Mouse (Mus musculus) stomach, postnatal 0 days (tissue): Measurements from ENCODE around the gene Gna15. TPM values are rescaled to one million over a fixed set of nuclear protein-coding genes. Genes with fewer than 3 reads are reported as not detected.
A peak's percentile ranks its signal among the peaks of the same experiment; 100 is the strongest.

Experiments used
- ATAC-seq: fragments of 200-750 bp; cut with Nextera tagmentation; 2 replicates; pipeline ENCODE4 v1.8.0; 2017; ENCODE audit not compliant: low FRiP score, low TSS enrichment
- DNase-seq: peaks from one replicate; pipeline ENCODE4 v3.0.0-alpha.2; 2016; ENCODE audit warnings: low spot score
- H3K27ac ChIP-seq: fragments of 300-500 bp; sonication (generic); replicated peaks from 2 replicates; pipeline ENCODE4 v1.5.1; 2014; ENCODE audit warnings: mild to moderate bottlenecking, control low read depth
- H3K27me3 ChIP-seq: fragments of 300-500 bp; sonication (generic); 2 replicates; pipeline ENCODE4 v1.6.1; 2014; ENCODE audit warnings: low read length; ENCODE audit not compliant: control insufficient read depth, insufficient read depth
- H3K36me3 ChIP-seq: fragments of 300-500 bp; sonication (generic); 2 replicates; pipeline ENCODE4 v1.6.1; 2014; ENCODE audit warnings: low read length, mixed read lengths; ENCODE audit not compliant: control insufficient read depth, insufficient read depth
- H3K4me1 ChIP-seq: fragments of 300-500 bp; sonication (generic); replicated peaks from 2 replicates; pipeline ENCODE4 v1.6.1; 2014; ENCODE audit warnings: antibody characterized with exemption; ENCODE audit not compliant: control insufficient read depth, insufficient read depth
- H3K4me2 ChIP-seq: fragments of 300-500 bp; sonication (generic); replicated peaks from 2 replicates; pipeline ENCODE4 v1.6.1; 2014; ENCODE audit warnings: low read depth, mild to moderate bottlenecking, control low read depth, moderate library complexity
- H3K4me3 ChIP-seq: fragments of 300-500 bp; sonication (generic); 2 replicates; pipeline ENCODE4 v1.5.1; 2014; ENCODE audit warnings: low read depth, low read length, control low read depth
- H3K9ac ChIP-seq: fragments of 300-500 bp; sonication (generic); 2 replicates; pipeline ENCODE4 v1.6.1; 2014; ENCODE audit warnings: mild to moderate bottlenecking, low read length, control low read depth, mixed read lengths
- H3K9me3 ChIP-seq: fragments of 300-500 bp; sonication (generic); 2 replicates; pipeline ENCODE4 v1.6.1; 2016; ENCODE audit warnings: low read length; ENCODE audit not compliant: control insufficient read depth
- CTCF ChIP-seq: IDR thresholded peaks from 2 replicates; pipeline ENCODE4 v1.5.1; 2016; ENCODE audit warnings: antibody characterized with exemption, low read depth, mild to moderate bottlenecking, moderate library complexity
- EP300 ChIP-seq: optimal IDR thresholded peaks from 2 replicates; pipeline ENCODE3; 2016; ENCODE audit warnings: antibody characterized with exemption
- WGBS: fragments of 180-500 bp; shearing (Covaris S2); extraction: QIAGEN DNeasy Blood & Tissue Kit; methylation state at CpG from one replicate; pipeline ENCODE4 v1.1.7; 2014; 5-methylcytosine and 5-hydroxymethylcytosine counted together
- polyA plus RNA-seq: library from polyadenylated mRNA; unstranded; fragments of >200 nt; fragmentation: Nextera tagmentation; extraction: Ambion mirVana; gene quantifications from 2 replicates; pipeline ENCODE4 v1.2.1, GENCODE M21; 2015

Gene Gna15
- polyA plus RNA-seq, 1 experiment from 2014 or later = 10.1 TPM

DNA sequence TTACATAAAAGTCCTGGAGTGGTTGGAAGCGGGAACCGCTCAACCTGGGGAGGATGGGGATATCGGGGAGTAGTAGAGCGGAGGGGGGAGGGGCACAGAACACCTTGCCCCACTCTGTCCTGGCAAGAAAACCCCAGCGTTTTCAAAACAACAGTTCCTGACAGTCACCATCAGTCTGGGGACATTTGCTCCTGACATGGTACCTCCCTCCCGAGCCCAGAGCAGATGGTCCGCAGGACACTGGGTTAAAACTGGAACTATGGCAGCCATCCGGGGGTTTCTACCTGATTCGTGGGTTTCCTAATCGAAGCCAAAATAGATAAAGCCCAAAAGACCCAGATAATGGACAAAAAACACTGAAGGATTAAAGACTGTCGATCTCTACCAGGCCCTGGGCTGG lies 63.1 kb downstream of the Gna15 start:
- Histone ChIP-seq H3K4me2 (no peak overlapping the region), H3K4me3 (no peak overlapping the region), H3K9me3 (no peaks in the 10 kb centered on the region), H3K4me1 (0 out of 2 replicates have a peak, but pooled peaks cover 3% of the 10 kb centered on the region), H3K36me3 (no peaks in the 10 kb centered on the region), H3K27me3 (peaks cover 7% of the 10 kb centered on the region), H3K9ac (no peak overlapping the region), H3K27ac (no peak overlapping the region)
- 43% methylated on average over 11 of the region's 11 CpGs for WGBS
- ATAC-seq (no peak), DNase-seq (no peak)
- TF ChIP-seq EP300 = no peak
- TF ChIP-seq CTCF = no peak

DNA sequence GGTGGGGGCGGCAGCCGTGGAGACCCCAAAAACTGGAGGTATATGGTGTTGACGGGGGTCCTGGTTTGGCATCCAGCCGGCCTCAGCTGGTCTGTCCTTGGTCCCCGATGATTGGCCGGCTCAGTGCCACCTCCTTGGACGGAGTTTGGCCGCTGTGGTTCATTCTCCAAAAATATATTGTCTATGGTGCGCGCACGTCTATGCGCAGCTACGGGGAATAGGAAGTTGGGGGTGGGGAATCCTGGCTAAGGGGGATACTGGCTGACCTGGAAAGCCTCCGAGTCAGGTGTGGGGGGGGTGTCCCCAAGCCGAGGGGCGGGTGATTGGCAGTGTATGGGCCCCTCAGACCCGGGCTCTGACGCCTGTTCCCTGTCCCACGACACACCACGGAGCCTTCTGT lies 63.6 kb downstream of the Gna15 start:
- H3K9ac ChIP-seq = no peak overlapping the region
- H3K27me3 ChIP-seq = peaks cover 7% of the 10 kb centered on the region
- no peak overlapping the region for H3K4me2 ChIP-seq
- no peaks in the 10 kb centered on the region for H3K9me3 ChIP-seq
- no peak for TF ChIP-seq EP300
- TF ChIP-seq CTCF = no peak
- H3K4me1 ChIP-seq = 0 out of 2 replicates have a peak, but pooled peaks cover 3% of the 10 kb centered on the region
- DNase-seq = peak; percentile 13
- no peak for ATAC-seq
- no peaks in the 10 kb centered on the region for H3K36me3 ChIP-seq
- H3K27ac ChIP-seq = no peak overlapping the region
- WGBS = 36% methylated on average over 20 of the region's 20 CpGs
- no peak overlapping the region for H3K4me3 ChIP-seq

DNA sequence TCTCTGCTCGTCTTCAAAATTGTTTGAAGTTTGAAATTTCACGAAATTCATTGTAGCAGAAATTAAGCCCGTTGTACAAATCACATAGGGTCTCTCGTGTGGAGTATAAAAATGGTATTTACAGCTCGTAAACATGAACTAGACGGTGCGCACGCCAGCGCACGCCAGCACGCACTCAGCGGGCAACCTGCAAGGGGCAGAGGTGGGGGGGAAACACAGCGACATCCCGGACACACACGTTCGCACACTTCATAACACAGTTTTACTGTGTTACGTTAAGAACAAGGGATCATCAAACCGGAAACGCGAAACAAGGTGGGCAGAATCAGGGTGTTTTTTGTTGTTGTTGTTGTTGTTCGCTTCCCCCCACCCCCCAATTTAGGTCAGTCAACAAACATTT lies 64.6 kb downstream of the Gna15 start:
- H3K27ac ChIP-seq = no peak overlapping the region
- H3K36me3 ChIP-seq = no peaks in the 10 kb centered on the region
- no peaks in the 10 kb centered on the region for H3K9me3 ChIP-seq
- H3K4me3 ChIP-seq = no peak overlapping the region
- H3K4me1 ChIP-seq = no peaks in the 10 kb centered on the region
- 66% methylated on average over 21 of the region's 21 CpGs for WGBS
- H3K9ac ChIP-seq = no peak overlapping the region
- H3K27me3 ChIP-seq = peaks cover 7% of the 10 kb centered on the region
- ATAC-seq = no peak
- H3K4me2 ChIP-seq = no peak overlapping the region
- DNase-seq = no peak
- TF ChIP-seq CTCF (no peak), EP300 (no peak)

DNA sequence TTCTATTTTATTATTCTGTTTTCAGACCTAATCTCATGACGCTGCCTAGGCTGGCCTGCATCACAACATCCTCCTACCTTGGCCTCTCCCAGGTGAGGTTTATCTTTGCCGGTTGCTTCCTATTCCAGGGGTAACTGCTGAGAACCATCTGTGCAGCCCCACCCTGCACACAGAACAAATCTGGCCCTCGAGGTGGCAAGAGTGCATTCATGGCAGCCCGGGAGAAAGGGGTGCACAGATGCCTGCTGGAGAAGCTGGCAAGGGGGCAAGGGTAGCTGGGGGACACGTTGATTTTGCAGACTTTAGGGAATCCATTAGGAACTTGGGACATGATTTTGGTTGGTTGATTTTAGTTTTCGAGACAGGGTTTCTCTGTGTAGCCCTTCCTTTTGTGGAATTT lies 65.8 kb downstream of the Gna15 start:
- H3K36me3 ChIP-seq = no peaks in the 10 kb centered on the region
- WGBS = 65% methylated on average over 6 of the region's 6 CpGs
- peaks cover 3% of the 10 kb centered on the region for H3K27me3 ChIP-seq
- ATAC-seq (no peak), DNase-seq (no peak)
- no peak overlapping the region for H3K27ac ChIP-seq
- H3K4me2 ChIP-seq = no peak overlapping the region
- H3K4me3 ChIP-seq = no peak overlapping the region
- H3K4me1 ChIP-seq = no peaks in the 10 kb centered on the region
- no peak overlapping the region for H3K9ac ChIP-seq
- H3K9me3 ChIP-seq = no peaks in the 10 kb centered on the region
- no peak for TF ChIP-seq CTCF
- TF ChIP-seq EP300 = no peak

DNA sequence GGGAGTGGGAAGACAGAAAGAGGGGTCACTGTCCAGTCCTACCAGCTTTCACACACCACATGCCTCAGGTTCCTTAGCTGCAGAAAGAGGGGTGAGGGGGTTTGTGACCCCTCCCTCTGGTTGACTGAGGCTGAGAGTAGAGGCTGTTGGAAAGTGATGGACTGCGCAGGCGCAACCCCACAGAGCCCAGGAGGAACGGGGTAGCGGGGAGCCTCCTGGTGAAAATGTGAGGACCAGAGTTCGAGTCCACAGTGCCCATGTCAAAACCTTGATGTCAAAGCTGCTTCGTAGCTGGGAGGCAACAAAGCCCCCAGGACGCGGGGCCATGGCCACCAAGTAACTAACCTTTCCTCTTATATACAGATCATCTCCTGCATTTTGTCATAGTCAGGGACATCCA lies 66.4 kb downstream of the Gna15 start:
- Histone ChIP-seq H3K4me2 (no peak overlapping the region), H3K36me3 (no peaks in the 10 kb centered on the region), H3K4me1 (no peaks in the 10 kb centered on the region), H3K27me3 (peaks cover 3% of the 10 kb centered on the region; the same call in 1 of the 2 replicates), H3K4me3 (no peak overlapping the region), H3K27ac (no peak overlapping the region), H3K9me3 (no peaks in the 10 kb centered on the region), H3K9ac (no peak overlapping the region)
- WGBS = 80% methylated on average over 8 of the region's 8 CpGs
- ATAC-seq = no peak
- no peak for TF ChIP-seq EP300
- no peak for TF ChIP-seq CTCF
- DNase-seq = peak; percentile 14

DNA sequence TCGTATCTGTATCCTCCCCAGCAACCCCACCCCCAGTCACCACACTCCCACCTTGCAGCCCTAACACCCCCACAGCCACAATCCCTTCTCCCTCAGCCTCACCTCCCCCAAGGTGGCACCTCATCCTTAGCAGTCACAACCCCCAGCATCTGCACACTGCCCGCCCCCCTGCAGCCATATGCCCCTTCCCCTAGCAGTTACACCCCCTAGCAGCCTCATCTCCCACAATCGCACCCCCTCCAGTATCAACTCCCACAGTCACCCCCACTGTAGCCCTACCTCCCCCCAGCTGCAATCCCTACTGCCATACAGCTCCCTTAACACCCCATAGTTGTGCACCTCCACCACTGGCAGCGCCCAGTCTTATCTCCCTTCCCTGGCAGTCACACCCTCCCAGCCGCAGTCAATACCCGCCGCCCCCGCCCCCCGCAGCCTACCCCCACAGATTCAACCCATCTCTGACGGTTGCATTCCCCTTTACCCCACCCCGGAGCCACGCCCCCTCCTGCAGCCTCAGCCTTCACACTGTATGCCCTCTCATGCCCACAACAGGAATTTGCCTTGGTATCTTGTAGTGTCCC lies 67.0 kb downstream of the Gna15 start:
- H3K27ac ChIP-seq = no peak overlapping the region
- WGBS = 34% methylated on average over 11 of the region's 12 CpGs
- ATAC-seq (no peak), DNase-seq (peak; percentile 50)
- H3K4me2 ChIP-seq = no peak overlapping the region
- no peak overlapping the region for H3K9ac ChIP-seq
- H3K9me3 ChIP-seq = no peaks in the 10 kb centered on the region
- TF ChIP-seq EP300 (no peak), CTCF (no peak)
- no peaks in the 10 kb centered on the region for H3K4me1 ChIP-seq
- no peaks in the 10 kb centered on the region for H3K36me3 ChIP-seq
- H3K4me3 ChIP-seq = no peak overlapping the region
- 0 out of 2 replicates have a peak, but pooled peaks cover under 1% of the 10 kb centered on the region for H3K27me3 ChIP-seq
